23 mouse cellular contexts compared by ENCODE assay signal in the genomic region with DNA sequence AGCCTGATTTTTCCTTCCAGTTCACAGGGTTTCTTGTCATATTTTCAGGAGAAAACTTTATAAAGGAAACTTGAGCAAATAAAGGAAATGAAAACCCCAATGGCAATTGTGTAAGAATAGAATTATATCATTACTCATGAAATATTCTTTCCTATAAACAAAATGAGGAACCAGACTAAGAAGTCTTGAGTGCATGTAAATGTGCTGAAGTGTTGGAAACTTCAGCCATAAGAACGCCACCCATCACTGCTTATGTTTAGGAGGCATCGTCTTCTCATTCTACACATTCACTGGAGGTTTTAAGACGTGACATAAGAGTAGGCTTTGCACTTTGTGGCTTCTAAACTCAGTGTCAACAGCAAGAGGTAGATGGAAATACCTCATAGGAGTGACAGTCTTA. TPM values are rescaled to one million over a fixed set of nuclear protein-coding genes. Genes with fewer than 3 reads are reported as not detected.
DNase-seq lines count a peak whose midpoint lies in the region; ATAC-seq and TF ChIP-seq lines count a peak whose summit lies in the region.
"Had no signal": no experiment of that assay in that cellular context is flagged by ENCODE, and none has a peak within 500 bp of the region (broad histone marks: within the 10 kb centered on the region; RNA-seq: fewer than 3 reads in every experiment).

No protein-coding gene starts in this region.

- H3K4me1 ChIP-seq in liver, adult 2 months (ENCODE audit: control insufficient read depth, insufficient read depth, low read length) = no peaks in the 10 kb centered on the region
- H3K4me1 ChIP-seq in liver, embryonic 12.5 days = no peaks in the 10 kb centered on the region
- H3K4me1 ChIP-seq: embryonic facial prominence, embryonic 12.5 days; embryonic facial prominence, embryonic 15.5 days; heart, embryonic 10.5 days; hindbrain, embryonic 12.5 days; hindbrain, embryonic 15.5 days had no signal

- TF ChIP-seq POLR2A in liver, adult 2 months (IDR thresholded peaks at IDR 0.05; ENCODE audit: extremely low read depth, insufficient read depth, low read length) = no peak

- no peak for ATAC-seq in liver, embryonic 12.5 days
- ATAC-seq: activated CD4-positive, CD25-positive, alpha-beta regulatory T cell, adult 4 months; forebrain, embryonic 14.5 days; forebrain, postnatal 0 days had no signal

- intact Hi-C loops in heart, postnatal 10 days (cut with DNase I) = no loop called here

- H3K9ac ChIP-seq in liver, adult 2 months (ENCODE audit: low read depth, low read length) = no peak overlapping the region
- H3K9ac ChIP-seq in liver, embryonic 12.5 days = no peak overlapping the region
- H3K9ac ChIP-seq: embryonic facial prominence, embryonic 12.5 days; embryonic facial prominence, embryonic 15.5 days; forebrain, postnatal 0 days; heart, embryonic 13.5 days; hindbrain, embryonic 12.5 days; hindbrain, embryonic 15.5 days had no signal

- TF ChIP-seq CTCF in liver, adult 2 months (IDR thresholded peaks at IDR 0.05; ENCODE audit: low read depth, low read length) = no peak

- no peaks in the 10 kb centered on the region for H3K79me2 ChIP-seq in liver, adult 2 months (ENCODE audit: control insufficient read depth, insufficient read depth, low read length)
- no peaks in the 10 kb centered on the region for H3K79me2 ChIP-seq in macrophage (ENCODE audit: inconsistent target)

- H3K27ac ChIP-seq in liver, adult 2 months (replicated peaks; ENCODE audit: insufficient read depth, low read depth, low read length) = no peak overlapping the region
- no peak overlapping the region for H3K27ac ChIP-seq in liver, embryonic 12.5 days
- peak overlapping the region; percentile 90 for H3K27ac ChIP-seq in macrophage
- H3K27ac ChIP-seq: embryonic facial prominence, embryonic 12.5 days; embryonic facial prominence, embryonic 15.5 days; gastrocnemius, adult 2 months; heart, adult 2 months; heart, embryonic 10.5 days; heart, embryonic 13.5 days; hindbrain, embryonic 12.5 days; hindbrain, embryonic 15.5 days had no signal

- DNase-seq in liver, adult 2 months (ENCODE audit: extremely low read depth, low read depth, low spot score) = peak; percentile 23
- peak; percentile 51 for DNase-seq in splenic B cell, adult 2 months (ENCODE audit: low read depth, low spot score)
- DNase-seq in kidney, postnatal 25 days = no peak
- DNase-seq in heart, postnatal 10 days = no peak
- DNase-seq: adrenal gland, adult 8-10 months; adrenal gland, postnatal 36 days; cerebellum, adult 18-20 months; cerebellum, adult 9-10 months; cerebellum, postnatal 14 days; forebrain, postnatal 0 days; gastrocnemius, adult 2 months; gastrocnemius, postnatal 14 days; heart, adult 2 months had no signal

- 81% methylated on average over 3 of the region's 3 CpGs for WGBS in liver, adult 2 months
- WGBS in liver, embryonic 12.5 days (ENCODE audit: insufficient replicate concordance) = 56% methylated on average over 3 of the region's 3 CpGs
- WGBS in macrophage (ENCODE audit: missing documents) = 18% methylated on average over 3 of the region's 3 CpGs

- no peak overlapping the region for H3K4me2 ChIP-seq in liver, embryonic 12.5 days
- H3K4me2 ChIP-seq: embryonic facial prominence, embryonic 12.5 days; embryonic facial prominence, embryonic 15.5 days; heart, embryonic 13.5 days; hindbrain, embryonic 12.5 days; hindbrain, embryonic 15.5 days had no signal

- no peaks in the 10 kb centered on the region for H3K27me3 ChIP-seq in liver, adult 2 months (ENCODE audit: control insufficient read depth, insufficient read depth, low read length)
- H3K27me3 ChIP-seq in liver, embryonic 12.5 days (replicated peaks) = no peaks in the 10 kb centered on the region
- H3K27me3 ChIP-seq in splenic B cell, adult 2 months (ENCODE audit: control insufficient read depth, insufficient read depth, low read length, poor library complexity, severe bottlenecking) = no peaks in the 10 kb centered on the region
- H3K27me3 ChIP-seq: embryonic facial prominence, embryonic 12.5 days; embryonic facial prominence, embryonic 15.5 days; heart, embryonic 13.5 days; hindbrain, embryonic 12.5 days; hindbrain, embryonic 15.5 days had no signal

- H3K4me3 ChIP-seq in liver, adult 2 months (ENCODE audit: insufficient read depth, low read depth, low read length) = no peak overlapping the region
- no peak overlapping the region for H3K4me3 ChIP-seq in liver, embryonic 12.5 days
- no peak overlapping the region for H3K4me3 ChIP-seq in macrophage (ENCODE audit: inconsistent target)
- H3K4me3 ChIP-seq: embryonic facial prominence, embryonic 12.5 days; embryonic facial prominence, embryonic 15.5 days; gastrocnemius, adult 2 months; heart, adult 2 months; heart, embryonic 10.5 days; heart, embryonic 13.5 days; hindbrain, embryonic 12.5 days; hindbrain, embryonic 15.5 days had no signal

- H3K9me3 ChIP-seq in liver, embryonic 12.5 days (replicated peaks) = no peaks in the 10 kb centered on the region
- H3K9me3 ChIP-seq: embryonic facial prominence, embryonic 12.5 days; embryonic facial prominence, embryonic 15.5 days; heart, embryonic 10.5 days; heart, embryonic 13.5 days; hindbrain, embryonic 12.5 days; hindbrain, embryonic 15.5 days had no signal

- no peaks in the 10 kb centered on the region for H3K36me3 ChIP-seq in liver, adult 2 months (ENCODE audit: control insufficient read depth, insufficient read depth, low read length)
- H3K36me3 ChIP-seq in liver, embryonic 12.5 days = no peaks in the 10 kb centered on the region
- H3K36me3 ChIP-seq in macrophage (ENCODE audit: inconsistent target) = no peaks in the 10 kb centered on the region
- H3K36me3 ChIP-seq in splenic B cell, adult 2 months (ENCODE audit: control insufficient read depth, insufficient read depth, low read length, poor library complexity, severe bottlenecking) = no peaks in the 10 kb centered on the region
- H3K36me3 ChIP-seq: embryonic facial prominence, embryonic 12.5 days; embryonic facial prominence, embryonic 15.5 days; heart, embryonic 10.5 days; heart, embryonic 13.5 days; hindbrain, embryonic 12.5 days; hindbrain, embryonic 15.5 days had no signal

RNA-seq across cellular contexts. Expression of a gene that starts 46.5 kb away (rescaled TPM):
- 8.5 and 10.0 TPM in 2 replicates for total RNA-seq in liver, adult 2 months (2014; rRNA removed)
- 7.0 and 7.8 TPM in 2 replicates for polyA plus RNA-seq in liver, adult 2 months (2012; rRNA removed)
- 26.0 and 27.2 TPM in 2 replicates for polyA plus RNA-seq in liver, embryonic 12.5 days (2016; fragmentation: Nextera tagmentation; extraction: Ambion mirVana)
- total RNA-seq in macrophage (2018; cell fraction: chromatin; rRNA removed) = 10 to 100 TPM in 12 of 26 experiments, 1 to 10 TPM in 14; 3.9 to 18.2 (median 9.0) TPM
- 10 to 100 TPM; 14.4 to 30.5 (median 20.1) TPM for total RNA-seq in macrophage (2018; cell fraction: cytosol; rRNA removed)
- total RNA-seq in macrophage (2018; cell fraction: nucleus; rRNA removed) = 10 to 100 TPM in 25 of 26 experiments, 1 to 10 TPM in 1; 7.9 to 31.1 (median 19.0) TPM
- polyA plus RNA-seq in macrophage (2018) = 12.0 to 21.8 TPM (median 16.8 TPM) in 3 replicates
- 10 to 100 TPM; 20.9 to 22.7 TPM for total RNA-seq in heart, postnatal 10 days (2021)

Comparison
In these comparisons a context has a peak if more than half of its experiments do, and no peak if none do; other contexts are left out.
1. DNase-seq: peak in liver, adult 2 months (single experiment) and splenic B cell, adult 2 months (single experiment); none in kidney, postnatal 25 days (0 of 2) and heart, postnatal 10 days (0 of 2).